Mouse (Mus musculus) liver, adult 2 months (tissue): ENCODE measurements at regions not wholly inside any gene's neighbourhood (a gene's known extent, or its start where the extent isn't known, plus 50 kb on each side); places are given as distances from the start of the nearest gene placed in this dataset.
A peak's percentile ranks its signal among the peaks of the same experiment; 100 is the strongest.

Experiments
- DNase-seq: peaks from one replicate; pipeline ENCODE4 v3.0.0-alpha.2; 2011; ENCODE audit warnings: low read depth, low spot score; ENCODE audit errors: extremely low read depth
- H3K27ac ChIP-seq: fragments of 200-500 bp; replicated peaks from 2 replicates; pipeline ENCODE4 v1.5.1; 2012; ENCODE audit warnings: low read depth, mild to moderate bottlenecking, control low read depth, inconsistent platforms, low read length; ENCODE audit not compliant: insufficient read depth
- H3K27me3 ChIP-seq: fragments of 200-500 bp; 2 replicates; pipeline ENCODE4 v1.6.1; 2012; ENCODE audit warnings: mild to moderate bottlenecking, moderate library complexity, low read length, inconsistent platforms; ENCODE audit not compliant: control insufficient read depth, insufficient read depth
- H3K36me3 ChIP-seq: fragments of 200-500 bp; 2 replicates; pipeline ENCODE4 v1.6.1; 2012; ENCODE audit warnings: low read length, inconsistent platforms; ENCODE audit not compliant: control insufficient read depth, insufficient read depth
- H3K4me1 ChIP-seq: fragments of 200-500 bp; 2 replicates; pipeline ENCODE4 v1.6.1; 2011; ENCODE audit warnings: low read length; ENCODE audit not compliant: control insufficient read depth, insufficient read depth
- H3K4me3 ChIP-seq: fragments of 200-500 bp; 2 replicates; pipeline ENCODE4 v1.5.1; 2011; ENCODE audit warnings: low read depth, mild to moderate bottlenecking, control low read depth, low read length, moderate library complexity; ENCODE audit not compliant: insufficient read depth
- H3K79me2 ChIP-seq: fragments of 200-500 bp; 2 replicates; pipeline ENCODE4 v1.6.1; 2012; ENCODE audit warnings: inconsistent platforms, mild to moderate bottlenecking, low read length, moderate library complexity; ENCODE audit not compliant: control insufficient read depth, insufficient read depth
- H3K9ac ChIP-seq: fragments of 200-500 bp; 2 replicates; pipeline ENCODE4 v1.6.1; 2012; ENCODE audit warnings: low read depth, mild to moderate bottlenecking, control low read depth, inconsistent platforms, low read length
- CTCF ChIP-seq: fragments of 200-500 bp; IDR thresholded peaks from 2 replicates; pipeline ENCODE4 v1.5.1; 2011; ENCODE audit warnings: low read depth, low read length, control low read depth
- POLR2A ChIP-seq: fragments of 200-500 bp; IDR thresholded peaks from 2 replicates; pipeline ENCODE4 v1.6.1; 2011; ENCODE audit warnings: low read length, control low read depth; ENCODE audit not compliant: insufficient read depth; ENCODE audit errors: extremely low read depth
- WGBS: fragments of 180-500 bp; shearing (Covaris S2); methylation state at CpG from one replicate; pipeline ENCODE4 v1.1.7; 2018; 5-methylcytosine and 5-hydroxymethylcytosine counted together

DNA sequence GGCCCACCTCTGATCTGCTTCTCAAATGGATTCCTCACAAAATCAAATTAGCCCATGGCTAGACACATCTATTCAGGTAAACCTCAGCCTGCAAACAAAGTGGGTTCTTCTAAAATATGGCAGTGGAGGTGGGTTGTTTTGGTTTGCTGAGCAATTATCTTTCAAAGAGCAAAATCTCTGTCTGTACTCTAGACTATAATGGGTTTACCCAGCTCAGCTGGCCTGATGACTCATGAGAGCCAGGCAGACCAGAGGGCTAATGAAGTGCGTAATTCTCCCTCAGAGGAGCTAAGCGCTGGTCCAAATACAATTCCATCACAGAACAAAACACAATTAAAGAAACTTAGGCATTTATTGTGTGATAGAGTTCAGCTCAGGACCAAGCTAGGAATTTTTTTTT lies 86.1 kb downstream of the Cartpt start:
- H3K27me3 ChIP-seq: no peaks in the 10 kb centered on the region
- no peaks in the 10 kb centered on the region for H3K36me3 ChIP-seq
- H3K27ac ChIP-seq: no peak overlapping the region
- no peaks in the 10 kb centered on the region for H3K79me2 ChIP-seq
- H3K4me3 ChIP-seq: no peak overlapping the region
- WGBS: 92% methylated on average over 2 of the region's 2 CpGs
- no peaks in the 10 kb centered on the region for H3K4me1 ChIP-seq
- no peak for DNase-seq
- TF ChIP-seq POLR2A: no peak
- no peak for TF ChIP-seq CTCF
- no peak overlapping the region for H3K9ac ChIP-seq

DNA sequence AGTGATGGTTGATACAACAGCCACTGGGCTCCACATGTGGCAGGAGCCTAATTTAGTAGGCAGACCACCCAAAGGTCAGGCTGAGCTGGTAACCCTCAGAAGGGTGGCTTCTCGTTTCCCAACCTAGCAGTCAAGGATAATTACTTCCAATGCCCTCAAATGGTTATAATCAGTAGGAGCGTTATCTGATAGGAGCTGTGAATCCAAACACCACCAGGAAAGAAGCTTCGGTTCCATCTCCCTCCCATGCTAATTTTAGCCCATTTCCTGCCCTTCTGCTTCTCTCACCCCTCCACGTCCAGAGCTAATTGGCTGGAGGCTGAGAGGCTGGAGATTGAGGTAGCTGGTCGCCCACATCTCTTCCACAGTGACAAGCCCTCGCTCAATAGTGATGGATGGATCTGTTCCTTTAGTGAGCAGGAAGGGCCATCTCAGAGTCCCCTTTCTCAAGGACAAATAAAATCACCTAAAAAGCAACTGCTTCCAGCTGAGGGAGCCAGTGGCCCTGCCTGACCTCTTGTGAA lies 86.8 kb downstream of the Cartpt start:
- no peaks in the 10 kb centered on the region for H3K79me2 ChIP-seq
- no peak overlapping the region for H3K9ac ChIP-seq
- TF ChIP-seq POLR2A (no peak), CTCF (no peak)
- DNase-seq: no peak
- H3K36me3 ChIP-seq: no peaks in the 10 kb centered on the region
- H3K4me1 ChIP-seq: no peaks in the 10 kb centered on the region
- H3K4me3 ChIP-seq: no peak overlapping the region
- H3K27me3 ChIP-seq: no peaks in the 10 kb centered on the region
- no peak overlapping the region for H3K27ac ChIP-seq
- 59% methylated on average over 6 of the region's 6 CpGs for WGBS

DNA sequence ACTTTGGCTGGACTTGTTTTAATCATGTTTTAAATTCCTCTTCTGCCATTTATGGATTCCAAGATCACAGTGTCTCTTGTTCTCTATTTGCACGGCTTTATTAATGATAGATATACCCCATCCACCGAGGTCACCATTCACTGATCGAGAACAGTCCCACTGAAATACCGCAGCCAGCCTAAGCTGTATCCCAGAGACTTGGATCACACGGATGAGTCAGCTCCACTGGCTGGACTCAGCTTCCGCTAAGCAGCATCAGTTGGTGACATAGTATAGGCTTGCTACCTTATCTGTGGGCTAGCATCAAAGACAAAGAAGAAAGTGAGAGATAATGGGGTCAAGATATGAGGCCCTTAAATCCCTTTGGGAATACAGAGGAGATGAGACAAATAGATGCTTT lies 106.4 kb downstream of the Cartpt start:
- no peaks in the 10 kb centered on the region for H3K27me3 ChIP-seq
- no peaks in the 10 kb centered on the region for H3K36me3 ChIP-seq
- 56% methylated on average over 6 of the region's 6 CpGs for WGBS
- no peak overlapping the region for H3K4me3 ChIP-seq
- no peak overlapping the region for H3K9ac ChIP-seq
- no peaks in the 10 kb centered on the region for H3K4me1 ChIP-seq
- no peak overlapping the region for H3K27ac ChIP-seq
- TF ChIP-seq POLR2A (no peak), CTCF (no peak)
- no peak for DNase-seq
- H3K79me2 ChIP-seq: no peaks in the 10 kb centered on the region

GRCm38 (mm10) chr13:99793786-99794435 lies 107.0 kb downstream of the Cartpt start:
- no peaks in the 10 kb centered on the region for H3K79me2 ChIP-seq
- TF ChIP-seq CTCF: no peak
- no peak for TF ChIP-seq POLR2A
- H3K9ac ChIP-seq: no peak overlapping the region
- H3K4me1 ChIP-seq: no peaks in the 10 kb centered on the region
- no peak overlapping the region for H3K27ac ChIP-seq
- WGBS: 77% methylated on average over 7 of the region's 7 CpGs
- H3K36me3 ChIP-seq: no peaks in the 10 kb centered on the region
- no peak for DNase-seq
- no peak overlapping the region for H3K4me3 ChIP-seq
- H3K27me3 ChIP-seq: no peaks in the 10 kb centered on the region

DNA sequence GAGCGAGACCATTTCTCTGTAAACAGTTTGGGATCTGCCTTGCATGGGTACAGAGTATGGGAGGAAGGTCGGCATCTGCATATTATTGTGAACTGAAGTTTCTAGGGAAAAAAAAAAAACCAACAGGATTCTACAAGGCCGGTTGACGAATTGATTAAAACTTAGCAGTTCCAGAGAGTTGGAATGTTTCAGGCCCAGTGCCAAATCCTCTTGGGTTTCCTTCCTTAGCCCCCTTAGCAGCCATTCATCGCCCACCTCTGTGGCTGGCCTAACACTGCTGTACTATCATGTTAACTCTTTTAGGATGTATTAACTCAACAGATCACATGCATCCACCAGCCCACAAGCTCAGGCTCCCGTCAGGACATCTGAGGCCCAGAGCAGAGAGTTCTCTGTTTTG lies 107.9 kb downstream of the Cartpt start:
- TF ChIP-seq POLR2A: no peak
- TF ChIP-seq CTCF: no peak
- WGBS: 87% methylated on average over 6 of the region's 6 CpGs

DNA sequence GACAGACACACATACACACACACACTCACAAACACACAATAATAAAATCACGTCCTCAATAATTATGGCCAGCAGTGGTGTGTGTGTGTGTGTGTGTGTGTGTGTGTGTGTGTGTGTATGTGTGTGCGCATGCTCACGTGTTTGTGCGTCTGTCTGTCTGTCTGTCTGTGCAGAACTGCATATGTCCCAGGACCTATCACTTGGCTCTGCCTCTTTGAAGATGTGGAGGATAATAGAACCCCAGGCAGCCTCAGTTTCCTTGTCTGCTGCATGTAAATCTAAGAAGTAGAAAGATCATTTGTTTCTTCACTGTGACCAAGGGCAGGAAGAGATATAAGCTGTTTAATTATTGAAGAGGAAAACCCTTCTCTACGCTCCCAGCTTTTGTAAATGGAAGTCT lies 109.9 kb downstream of the Cartpt start:
- H3K36me3 ChIP-seq: no peaks in the 10 kb centered on the region
- peak; percentile 14 for DNase-seq
- H3K27me3 ChIP-seq: no peaks in the 10 kb centered on the region
- H3K79me2 ChIP-seq: no peaks in the 10 kb centered on the region
- H3K9ac ChIP-seq: no peak overlapping the region
- no peak overlapping the region for H3K4me3 ChIP-seq
- WGBS: 92% methylated on average over 5 of the region's 5 CpGs
- no peaks in the 10 kb centered on the region for H3K4me1 ChIP-seq
- H3K27ac ChIP-seq: no peak overlapping the region
- no peak for TF ChIP-seq CTCF
- no peak for TF ChIP-seq POLR2A

More for the DNA sequence above, 107.9 kb downstream of the Cartpt start:
- no peaks in the 10 kb centered on the region for H3K79me2 ChIP-seq
- no peak overlapping the region for H3K9ac ChIP-seq
- H3K27ac ChIP-seq: no peak overlapping the region
- no peaks in the 10 kb centered on the region for H3K4me1 ChIP-seq
- H3K27me3 ChIP-seq: no peaks in the 10 kb centered on the region
- no peak for DNase-seq
- H3K4me3 ChIP-seq: no peak overlapping the region
- no peaks in the 10 kb centered on the region for H3K36me3 ChIP-seq
